Mouse (Mus musculus): Measurements from ENCODE around the gene Srsf7.

DNA sequence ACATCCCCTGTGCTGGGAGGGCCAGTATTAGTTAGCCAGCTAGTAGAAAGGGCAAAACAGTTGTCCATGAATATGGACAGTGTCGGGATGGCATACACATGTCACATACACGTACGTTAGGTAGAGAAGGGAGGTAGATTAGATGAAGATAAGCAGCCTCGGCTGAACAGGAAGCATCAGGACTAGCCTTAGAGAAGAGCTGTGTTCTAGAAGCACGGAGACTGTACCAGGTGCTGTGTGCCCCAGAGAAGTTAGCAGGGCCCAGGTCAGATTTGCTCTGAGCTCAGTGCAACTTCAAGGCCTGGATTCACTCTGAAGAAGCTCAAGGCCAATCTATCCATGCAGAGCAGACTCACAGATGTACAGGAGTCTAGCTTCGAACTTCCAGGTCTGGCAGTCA lies 49.6 kb downstream of the Srsf7 start:
- no peak for TF ChIP-seq CTCF (IDR thresholded peaks at IDR 0.05; ENCODE audit: extremely low read depth, insufficient read depth, insufficient read length, insufficient replicate concordance)
- TF ChIP-seq POLR2A (IDR thresholded peaks at IDR 0.05; ENCODE audit: low read depth, low read length) = no peak

All from spleen, adult 2 months (tissue).